Mouse (Mus musculus) hindbrain, embryonic 14.5 days (tissue): Measurements from ENCODE around the gene Olfr70. TPM values are rescaled to one million over a fixed set of nuclear protein-coding genes. Genes with fewer than 3 reads are reported as not detected.

ENCODE experiments used
- ATAC-seq: fragments of 200-750 bp; cut with Nextera tagmentation; 2 replicates; pipeline ENCODE4 v1.8.0; 2017; ENCODE audit warnings: moderate number of reproducible peaks, mild to moderate bottlenecking, moderate TSS enrichment, moderate library complexity; ENCODE audit not compliant: low FRiP score
- DNase-seq: peaks from one replicate; pipeline ENCODE4 v3.0.0-alpha.2; 2015; ENCODE audit warnings: low spot score
- H3K27ac ChIP-seq: fragments of 300-500 bp; sonication (generic); 2 replicates; pipeline ENCODE4 v1.5.1; 2014; ENCODE audit warnings: mild to moderate bottlenecking, moderate library complexity
- H3K27me3 ChIP-seq: fragments of 300-500 bp; sonication (generic); 2 replicates; pipeline ENCODE4 v1.6.1; 2014; ENCODE audit warnings: mild to moderate bottlenecking, low read length, mixed read lengths; ENCODE audit not compliant: control insufficient read depth, insufficient read depth
- H3K36me3 ChIP-seq: fragments of 300-500 bp; sonication (generic); replicated peaks from 2 replicates; pipeline ENCODE4 v1.6.1; 2014; ENCODE audit not compliant: control insufficient read depth, insufficient read depth
- H3K4me1 ChIP-seq: fragments of 300-500 bp; sonication (generic); replicated peaks from 2 replicates; pipeline ENCODE4 v1.6.1; 2014; ENCODE audit warnings: antibody characterized with exemption, low read length, mixed read lengths; ENCODE audit not compliant: control insufficient read depth, insufficient read depth
- H3K4me2 ChIP-seq: fragments of 300-500 bp; sonication (generic); replicated peaks from 2 replicates; pipeline ENCODE4 v1.6.1; 2014; ENCODE audit warnings: mild to moderate bottlenecking, moderate library complexity
- H3K4me3 ChIP-seq: fragments of 300-500 bp; sonication (generic); replicated peaks from 2 replicates; pipeline ENCODE4 v1.5.1; 2014; ENCODE audit warnings: mild to moderate bottlenecking, low read length
- H3K9ac ChIP-seq: fragments of 300-500 bp; sonication (generic); 2 replicates; pipeline ENCODE4 v1.6.1; 2014
- H3K9me3 ChIP-seq: fragments of 300-500 bp; sonication (generic); 2 replicates; pipeline ENCODE4 v1.6.1; 2016; ENCODE audit warnings: low read length; ENCODE audit not compliant: control insufficient read depth
- WGBS: fragments of 180-500 bp; shearing (Covaris S2); extraction: QIAGEN DNeasy Blood & Tissue Kit; methylation state at CpG from one replicate; pipeline ENCODE4 v1.1.7; 2014; 5-methylcytosine and 5-hydroxymethylcytosine counted together
- polyA plus RNA-seq: library from polyadenylated mRNA; unstranded; fragments of >200 nt; fragmentation: Nextera tagmentation; extraction: Ambion mirVana; gene quantifications from 2 replicates; pipeline ENCODE4 v1.2.1, GENCODE M21; 2014

The Olfr70 gene
- polyA plus RNA-seq, 1 experiment from 2014 or later, result not detected

- WGBS, result 94% methylated on average over 1 of the region's 1 CpGs
- no peak overlapping the region for H3K4me2 ChIP-seq
- H3K36me3 ChIP-seq, result peaks cover 16% of the 10 kb centered on the region
- H3K9me3 ChIP-seq, result no peaks in the 10 kb centered on the region
- no peak for DNase-seq
- no peaks in the 10 kb centered on the region for H3K27me3 ChIP-seq
- H3K4me1 ChIP-seq, result no peaks in the 10 kb centered on the region
- H3K9ac ChIP-seq, result no peak overlapping the region
- ATAC-seq, result no peak
- H3K27ac ChIP-seq, result no peak overlapping the region
- H3K4me3 ChIP-seq, result no peak overlapping the region
These were observed 6.0 kb downstream of the Olfr70 start for GRCm38 (mm10) chr4:43694439-43695248.

- no peak overlapping the region for H3K4me3 ChIP-seq
- no peak overlapping the region for H3K27ac ChIP-seq
- ATAC-seq (no peak), DNase-seq (no peak)
- no peaks in the 10 kb centered on the region for H3K4me1 ChIP-seq
- no peaks in the 10 kb centered on the region for H3K9me3 ChIP-seq
- H3K9ac ChIP-seq, result no peak overlapping the region
- H3K4me2 ChIP-seq, result no peak overlapping the region
- H3K27me3 ChIP-seq, result no peaks in the 10 kb centered on the region
- H3K36me3 ChIP-seq, result peaks cover 25% of the 10 kb centered on the region
- 75% methylated on average over 5 of the region's 5 CpGs for WGBS
These were observed 6.8 kb downstream of the Olfr70 start for GRCm38 (mm10) chr4:43693806-43694241.

GRCm38 (mm10) chr4:43691026-43691425, 9.6 kb downstream of the Olfr70 start:
- no peak for DNase-seq

GRCm38 (mm10) chr4:43690021-43690420, 10.6 kb downstream of the Olfr70 start:
- no peaks in the 10 kb centered on the region for H3K9me3 ChIP-seq
- 94% methylated on average over 17 of the region's 17 CpGs for WGBS
- DNase-seq, result no peak
- ATAC-seq, result no peak
- H3K27me3 ChIP-seq, result no peaks in the 10 kb centered on the region
- H3K27ac ChIP-seq, result no peak overlapping the region
- H3K4me3 ChIP-seq, result no peak overlapping the region
- no peaks in the 10 kb centered on the region for H3K4me1 ChIP-seq
- peaks cover 62% of the 10 kb centered on the region for H3K36me3 ChIP-seq
- no peak overlapping the region for H3K9ac ChIP-seq
- no peak overlapping the region for H3K4me2 ChIP-seq

More at GRCm38 (mm10) chr4:43691026-43691425, 9.6 kb downstream of the Olfr70 start:
- no peak overlapping the region for H3K9ac ChIP-seq
- H3K4me2 ChIP-seq, result no peak overlapping the region
- no peak overlapping the region for H3K4me3 ChIP-seq
- 90% methylated on average over 5 of the region's 5 CpGs for WGBS
- peaks cover 52% of the 10 kb centered on the region for H3K36me3 ChIP-seq
- H3K27me3 ChIP-seq, result no peaks in the 10 kb centered on the region
- no peaks in the 10 kb centered on the region for H3K4me1 ChIP-seq
- no peak overlapping the region for H3K27ac ChIP-seq
- ATAC-seq, result no peak
- H3K9me3 ChIP-seq, result no peaks in the 10 kb centered on the region

GRCm38 (mm10) chr4:43679416-43680043, 21.1 kb downstream of the Olfr70 start:
- Histone ChIP-seq H3K4me2 (no peak overlapping the region), H3K4me1 (no peaks in the 10 kb centered on the region), H3K36me3 (peaks cover 100% of the 10 kb centered on the region), H3K27ac (no peak overlapping the region), H3K9me3 (no peaks in the 10 kb centered on the region), H3K9ac (no peak overlapping the region), H3K27me3 (no peaks in the 10 kb centered on the region), H3K4me3 (no peak overlapping the region)
- WGBS, result 92% methylated on average over 7 of the region's 7 CpGs
- DNase-seq (no peak), ATAC-seq (no peak)

- Histone ChIP-seq H3K9me3 (no peaks in the 10 kb centered on the region), H3K4me1 (no peaks in the 10 kb centered on the region), H3K36me3 (peaks cover 98% of the 10 kb centered on the region), H3K27ac (no peak overlapping the region), H3K9ac (no peak overlapping the region), H3K4me2 (no peak overlapping the region), H3K27me3 (no peaks in the 10 kb centered on the region), H3K4me3 (no peak overlapping the region)
- DNase-seq (no peak), ATAC-seq (no peak)
- 93% methylated on average over 6 of the region's 6 CpGs for WGBS
These were observed 22.1 kb downstream of the Olfr70 start for GRCm38 (mm10) chr4:43678541-43678940.

GRCm38 (mm10) chr4:43675608-43676007, 25.0 kb downstream of the Olfr70 start:
- DNase-seq (no peak), ATAC-seq (no peak)
- Histone ChIP-seq H3K9ac (no peak overlapping the region), H3K36me3 (peaks cover 68% of the 10 kb centered on the region), H3K27me3 (no peaks in the 10 kb centered on the region), H3K27ac (no peak overlapping the region), H3K4me2 (no peak overlapping the region), H3K9me3 (no peaks in the 10 kb centered on the region), H3K4me1 (peaks cover 24% of the 10 kb centered on the region), H3K4me3 (no peak overlapping the region)
- WGBS, result 80% methylated on average over 4 of the region's 4 CpGs

GRCm38 (mm10) chr4:43674974-43675373, 25.6 kb downstream of the Olfr70 start:
- peaks cover 30% of the 10 kb centered on the region for H3K4me1 ChIP-seq
- 87% methylated on average over 5 of the region's 5 CpGs for WGBS

GRCm38 (mm10) chr4:43673703-43674102, 26.9 kb downstream of the Olfr70 start:
- ATAC-seq (no peak), DNase-seq (no peak)
- 78% methylated on average over 8 of the region's 8 CpGs for WGBS
- H3K9ac ChIP-seq, result no peak overlapping the region
- no peaks in the 10 kb centered on the region for H3K27me3 ChIP-seq
- H3K4me3 ChIP-seq, result no peak overlapping the region
- H3K4me1 ChIP-seq, result peaks cover 35% of the 10 kb centered on the region
- no peak overlapping the region for H3K27ac ChIP-seq
- H3K9me3 ChIP-seq, result no peaks in the 10 kb centered on the region
- H3K4me2 ChIP-seq, result no peak overlapping the region
- peaks cover 49% of the 10 kb centered on the region for H3K36me3 ChIP-seq

More at GRCm38 (mm10) chr4:43674974-43675373, 25.6 kb downstream of the Olfr70 start:
- DNase-seq (no peak), ATAC-seq (no peak)
- Histone ChIP-seq H3K9me3 (no peaks in the 10 kb centered on the region), H3K27ac (no peak overlapping the region), H3K27me3 (no peaks in the 10 kb centered on the region), H3K4me2 (no peak overlapping the region), H3K4me3 (no peak overlapping the region), H3K36me3 (peaks cover 62% of the 10 kb centered on the region), H3K9ac (no peak overlapping the region)
